Mouse (Mus musculus) heart, embryonic 14.5 days (tissue): ENCODE data around the gene Defa31. TPM values are rescaled to one million over a fixed set of nuclear protein-coding genes. Genes with fewer than 3 reads are reported as not detected.
"Not testable (repeated sequence)": the region's sequence is repeated elsewhere in the genome, so short reads cannot be mapped to it uniquely, and the experiment has no call there.

Source experiments
- ATAC-seq: fragments of 200-750 bp; cut with Nextera tagmentation; 2 replicates; pipeline ENCODE4 v1.8.0; 2017; ENCODE audit warnings: low read depth, moderate TSS enrichment; ENCODE audit not compliant: insufficient number of reproducible peaks, insufficient read depth, low FRiP score
- H3K27ac ChIP-seq, 2 experiments: fragments of 200-500 bp in 1 of 2; fragments of 300-500 bp in 1 of 2; sonication (generic) in 1 of 2; replicated peaks in 1 of 2; 2 replicates each; pipeline ENCODE4 v1.5.1; 2012 to 2014; ENCODE audit warnings: low read depth in 2 of 2, low read length in 2 of 2, control low read depth in 1 of 2, mild to moderate bottlenecking in 1 of 2, mixed read lengths in 1 of 2; ENCODE audit not compliant: control insufficient read depth in 1 of 2, insufficient read depth in 1 of 2
- H3K27me3 ChIP-seq: fragments of 300-500 bp; sonication (generic); 2 replicates; pipeline ENCODE4 v1.6.1; 2014; ENCODE audit warnings: mild to moderate bottlenecking, low read length, control low read depth; ENCODE audit not compliant: control insufficient read depth, insufficient read depth
- H3K36me3 ChIP-seq: fragments of 300-500 bp; sonication (generic); 2 replicates; pipeline ENCODE4 v1.6.1; 2014; ENCODE audit warnings: mild to moderate bottlenecking, control low read depth, low read length, mixed read lengths; ENCODE audit not compliant: control insufficient read depth, insufficient read depth
- H3K4me1 ChIP-seq, 2 experiments: fragments of 200-500 bp in 1 of 2; fragments of 300-500 bp in 1 of 2; sonication (generic) in 1 of 2; 2 replicates each; pipeline ENCODE4 v1.6.1; 2012 to 2014; ENCODE audit warnings: low read length in 2 of 2, control low read depth in 1 of 2, mixed read lengths in 1 of 2; ENCODE audit not compliant: control insufficient read depth in 2 of 2, insufficient read depth in 2 of 2
- H3K4me2 ChIP-seq: fragments of 300-500 bp; sonication (generic); 2 replicates; pipeline ENCODE4 v1.6.1; 2014; ENCODE audit warnings: mild to moderate bottlenecking, low read length
- H3K4me3 ChIP-seq, 2 experiments: fragments of 200-500 bp in 1 of 2; fragments of 300-500 bp in 1 of 2; sonication (generic) in 1 of 2; 2 replicates each; pipeline ENCODE4 v1.5.1; 2012 to 2014; ENCODE audit warnings: low read length in 2 of 2, mild to moderate bottlenecking in 2 of 2, control low read depth in 1 of 2, low read depth in 1 of 2, moderate library complexity in 1 of 2; ENCODE audit not compliant: control insufficient read depth in 1 of 2, insufficient read depth in 1 of 2
- H3K9ac ChIP-seq: fragments of 300-500 bp; sonication (generic); 2 replicates; pipeline ENCODE4 v1.6.1; 2014; ENCODE audit warnings: mild to moderate bottlenecking, low read length
- H3K9me3 ChIP-seq: fragments of 300-500 bp; sonication (generic); 2 replicates; pipeline ENCODE4 v1.6.1; 2016; ENCODE audit warnings: low read length, control low read depth; ENCODE audit not compliant: control insufficient read depth
- WGBS: fragments of 180-500 bp; shearing (Covaris S2); extraction: QIAGEN DNeasy Blood & Tissue Kit; methylation state at CpG from one replicate; pipeline ENCODE4 v1.1.7; 2014; 5-methylcytosine and 5-hydroxymethylcytosine counted together
- polyA plus RNA-seq: library from polyadenylated mRNA; unstranded; fragments of >200 nt; fragmentation: Nextera tagmentation; extraction: Ambion mirVana; gene quantifications from 2 replicates; pipeline ENCODE4 v1.2.1, GENCODE M21; 2014

Gene Defa31
- polyA plus RNA-seq = not detected in 2 replicates

- WGBS = no CpG with 5 or more reads among the region's 1 CpGs
These were observed at the start of gene Defa31 for GRCm38 (mm10) chr8:21191314-21191713. Gene Defa31 (plus strand): TSS chr8:21191614.

GRCm38 (mm10) chr8:21161977-21162376 is 29.4 kb upstream of the Defa31 start, which contains the start of gene Defa22:
Gene Defa22 (plus strand): TSS chr8:21162277.
- H3K9ac ChIP-seq, H3K4me1 ChIP-seq, H3K9me3 ChIP-seq, H3K4me2 ChIP-seq, H3K27me3 ChIP-seq, H3K36me3 ChIP-seq, H3K4me3 ChIP-seq, ATAC-seq, H3K27ac ChIP-seq: not testable (repeated sequence)
- no CpG with 5 or more reads among the region's 1 CpGs for WGBS

More at GRCm38 (mm10) chr8:21191314-21191713, at the start of gene Defa31:
- H3K9ac ChIP-seq, H3K27me3 ChIP-seq, H3K36me3 ChIP-seq, H3K4me3 ChIP-seq, H3K4me1 ChIP-seq, H3K9me3 ChIP-seq, H3K4me2 ChIP-seq, H3K27ac ChIP-seq, ATAC-seq: not testable (repeated sequence)

GRCm38 (mm10) chr8:21201261-21201660 is 9.8 kb downstream of the Defa31 start, which contains the start of gene Gm15293:
Gene Gm15293 (plus strand): TSS chr8:21201561.
- H3K4me3 ChIP-seq, H3K9ac ChIP-seq, H3K4me1 ChIP-seq, H3K27me3 ChIP-seq, ATAC-seq, H3K27ac ChIP-seq, H3K4me2 ChIP-seq, H3K36me3 ChIP-seq, H3K9me3 ChIP-seq: not testable (repeated sequence)
- no CpG with 5 or more reads among the region's 1 CpGs for WGBS

Other genes starting within 250 kb of the Defa31 start
- gene AY761185, start 246.9 kb upstream of the Defa31 start, polyA plus RNA-seq = not detected in 2 replicates
- gene Defa21, start 166.1 kb upstream of the Defa31 start, polyA plus RNA-seq = not detected in 2 replicates
- not detected in 2 replicates for gene Defa23, start 136.6 kb upstream of the Defa31 start, polyA plus RNA-seq
- not detected in 2 replicates for gene Defa35, start 126.6 kb upstream of the Defa31 start, polyA plus RNA-seq
- not detected in 2 replicates for gene Defa25, start 107.2 kb upstream of the Defa31 start, polyA plus RNA-seq
- gene Gm14851, start 95.6 kb upstream of the Defa31 start, polyA plus RNA-seq = not detected in 2 replicates
- not detected in 2 replicates for gene Defa30, start 57.0 kb upstream of the Defa31 start, polyA plus RNA-seq
- gene Defa22, start 29.3 kb upstream of the Defa31 start, polyA plus RNA-seq = not detected in 2 replicates
- gene Gm15293, start 9.9 kb downstream of the Defa31 start, polyA plus RNA-seq = not detected in 2 replicates
- not detected in 2 replicates for gene Gm15292, start 58.1 kb downstream of the Defa31 start, polyA plus RNA-seq
- gene Defa27, start 123.9 kb downstream of the Defa31 start, polyA plus RNA-seq = not detected in 2 replicates
- not detected in 2 replicates for gene Defa29, start 135.4 kb downstream of the Defa31 start, polyA plus RNA-seq
- gene Defa2, start 186.9 kb downstream of the Defa31 start, polyA plus RNA-seq = not detected in 2 replicates
- gene Defa33, start 200.2 kb downstream of the Defa31 start, polyA plus RNA-seq = not detected in 2 replicates
- not detected in 2 replicates for gene Defa36, start 235.8 kb downstream of the Defa31 start, polyA plus RNA-seq